Mouse (Mus musculus) neutrophil, adult 5-6 weeks (primary cell): Measurements from ENCODE around the gene Mrps23. TPM values are rescaled to one million over a fixed set of nuclear protein-coding genes. Genes with fewer than 3 reads are reported as not detected.
"Not testable (repeated sequence)": the region's sequence is repeated elsewhere in the genome, so short reads cannot be mapped to it uniquely, and the experiment has no call there.

Source experiments
- ATAC-seq: fragments of 151-379, 151-347 bp; 2 replicates; pipeline ENCODE4 v1.8.0; 2017; ENCODE audit warnings: mild to moderate bottlenecking, moderate TSS enrichment; ENCODE audit not compliant: insufficient number of reproducible peaks, poor library complexity, low FRiP score, severe bottlenecking; ENCODE audit errors: extremely low read depth
- total RNA-seq: library from RNA; stranded (forward); fragments of 200-1000 nt; gene quantifications from 2 replicates; pipeline ENCODE4 v1.2.3, GENCODE M21; 2017

The Mrps23 gene
- total RNA-seq, 1 experiment from 2014 or later: 28.5 TPM

- no peak for ATAC-seq
These were observed 3.0 kb upstream of the Mrps23 start for GRCm38 (mm10) chr11:88201172-88201571.

- ATAC-seq: no peak
These were observed 2.1 kb upstream of the Mrps23 start for GRCm38 (mm10) chr11:88202077-88202476.

DNA sequence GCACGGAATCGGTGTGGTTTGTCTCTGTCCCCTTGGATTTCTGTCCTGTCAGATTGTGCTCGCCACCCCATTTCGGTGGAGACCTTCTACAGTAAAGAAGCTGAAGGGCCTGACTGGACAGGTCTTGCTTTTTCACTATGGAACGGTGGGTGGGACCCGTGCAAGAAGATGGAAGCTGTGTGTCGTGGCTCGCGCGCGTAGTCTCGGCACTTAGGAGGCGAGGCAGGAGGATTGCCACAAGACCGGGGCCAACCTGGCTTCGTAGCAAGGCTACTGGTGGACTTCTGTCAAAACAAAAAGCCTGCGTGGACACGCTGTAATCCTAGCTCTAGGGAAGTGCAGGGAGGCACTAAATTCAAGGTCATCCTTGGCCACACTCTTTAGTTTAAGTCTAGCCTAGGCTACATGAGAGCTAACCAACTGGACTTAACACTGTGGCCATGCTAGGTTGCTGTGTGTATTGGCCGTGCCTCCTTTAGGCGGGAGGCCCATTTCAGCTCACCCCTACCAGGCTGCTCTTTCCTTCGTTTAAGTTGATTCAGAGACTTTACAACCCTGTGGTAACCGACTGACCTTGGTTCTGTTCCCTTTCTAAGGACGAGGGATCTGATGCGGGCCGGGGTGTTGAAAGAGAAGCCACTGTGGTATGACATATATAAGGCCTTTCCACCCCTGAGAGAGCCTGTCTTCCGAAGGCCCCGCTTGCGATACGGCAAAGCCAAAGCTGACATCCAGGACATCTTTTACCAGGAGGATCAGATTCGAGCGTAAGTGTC, 593 bp downstream of the Mrps23 start:
- no peak for ATAC-seq

DNA sequence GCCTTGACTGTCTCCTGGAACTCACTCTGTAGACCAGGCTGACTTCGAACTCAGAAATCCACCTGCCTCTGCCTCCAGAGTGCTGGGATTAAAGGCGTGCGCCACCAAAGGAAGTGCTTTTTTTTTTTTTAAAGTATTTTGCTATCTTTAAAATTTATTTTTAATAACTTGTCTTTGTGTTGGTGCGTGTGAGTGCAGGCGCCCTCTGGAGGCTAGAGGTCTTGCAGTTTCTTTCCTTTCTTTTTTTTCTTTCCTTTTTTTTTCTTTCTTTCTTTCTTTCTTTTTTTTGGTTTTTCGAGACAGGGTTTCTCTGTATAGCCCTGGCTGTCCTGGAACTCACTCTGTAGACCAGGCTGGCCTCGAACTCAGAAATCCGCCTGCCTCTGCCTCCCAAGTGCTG, 2.4 kb downstream of the Mrps23 start:
- ATAC-seq: not testable (repeated sequence)

DNA sequence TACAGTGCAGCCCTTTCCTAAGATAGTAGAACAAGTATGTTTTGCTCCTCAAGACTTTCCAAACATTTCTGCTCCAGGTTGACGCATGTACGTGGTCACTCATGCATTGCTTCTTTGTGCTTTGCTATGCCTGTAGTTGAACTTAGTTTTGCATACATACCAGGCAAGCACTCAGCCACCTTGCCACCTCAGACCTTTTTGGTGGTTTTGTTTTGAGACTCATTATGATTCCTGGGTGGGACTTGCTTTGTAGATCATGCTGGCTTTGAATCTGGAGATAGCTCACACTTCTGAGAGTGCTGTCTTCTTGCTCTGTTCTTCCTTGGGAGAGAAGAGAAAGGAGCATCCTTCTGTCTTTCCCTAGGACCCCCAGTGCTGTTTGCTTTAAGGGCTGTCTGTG, 3.5 kb downstream of the Mrps23 start:
- no peak for ATAC-seq

DNA sequence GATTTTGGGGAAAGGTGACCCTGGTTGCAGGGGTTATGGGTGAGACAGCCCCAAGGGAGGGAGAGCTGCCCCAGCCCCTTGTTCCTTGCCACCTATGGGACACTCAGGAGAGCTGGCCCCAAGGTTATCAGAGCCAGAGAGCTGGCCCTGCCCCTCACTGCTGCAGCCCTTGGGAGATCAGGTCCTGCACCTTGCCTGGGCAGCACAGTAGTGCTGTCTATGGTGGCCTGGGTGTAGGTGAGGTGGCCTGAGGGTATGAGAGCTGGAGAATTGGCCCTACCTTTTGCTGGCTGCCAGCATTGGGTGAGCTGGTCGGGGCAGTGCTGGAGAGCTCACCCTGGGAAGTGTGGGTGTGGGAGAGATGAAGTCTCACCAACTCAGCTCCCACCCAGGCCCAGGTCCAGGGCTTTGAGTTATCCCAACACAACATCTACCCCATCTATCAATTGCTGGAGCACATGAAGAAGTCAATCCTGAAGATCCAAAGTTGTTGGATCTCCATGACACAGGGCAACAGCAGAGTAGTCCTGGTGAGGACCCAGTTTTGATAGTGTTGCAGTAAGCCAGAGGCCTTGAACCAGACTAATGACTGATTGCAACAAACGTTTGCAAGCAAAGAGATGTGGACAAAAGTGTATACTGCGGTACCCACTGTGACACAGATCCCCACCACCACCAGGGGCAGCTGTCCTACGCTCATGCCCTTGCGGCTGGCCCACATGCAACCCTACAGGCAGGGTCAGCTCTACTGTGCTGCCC, 7.8 kb downstream of the Mrps23 start:
- no peak for ATAC-seq

DNA sequence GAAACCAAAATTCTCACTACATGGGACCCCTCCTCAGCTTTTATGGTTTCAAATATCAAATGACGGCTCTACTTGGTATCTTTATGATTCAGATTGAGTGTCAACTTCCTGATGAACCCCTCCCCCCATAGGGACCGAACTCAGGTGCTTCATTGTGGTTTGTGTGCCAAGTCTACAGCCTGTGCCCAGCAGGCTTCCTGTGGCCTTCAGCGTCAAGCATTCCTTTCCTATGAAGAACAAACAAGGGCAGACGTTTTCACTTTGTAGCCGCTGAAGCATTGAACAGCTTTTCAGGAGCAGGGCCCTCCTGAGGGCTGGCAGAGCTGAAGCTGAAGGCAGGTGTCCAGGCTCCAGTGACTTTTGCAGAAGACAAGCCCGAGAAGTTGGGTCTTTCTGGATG, 9.6 kb downstream of the Mrps23 start:
- no peak for ATAC-seq

- ATAC-seq: no peak
These were observed 11.0 kb downstream of the Mrps23 start for GRCm38 (mm10) chr11:88214881-88215831.

GRCm38 (mm10) chr11:88216231-88216685, 12.1 kb downstream of the Mrps23 start:
- peak; percentile 57 for ATAC-seq

DNA sequence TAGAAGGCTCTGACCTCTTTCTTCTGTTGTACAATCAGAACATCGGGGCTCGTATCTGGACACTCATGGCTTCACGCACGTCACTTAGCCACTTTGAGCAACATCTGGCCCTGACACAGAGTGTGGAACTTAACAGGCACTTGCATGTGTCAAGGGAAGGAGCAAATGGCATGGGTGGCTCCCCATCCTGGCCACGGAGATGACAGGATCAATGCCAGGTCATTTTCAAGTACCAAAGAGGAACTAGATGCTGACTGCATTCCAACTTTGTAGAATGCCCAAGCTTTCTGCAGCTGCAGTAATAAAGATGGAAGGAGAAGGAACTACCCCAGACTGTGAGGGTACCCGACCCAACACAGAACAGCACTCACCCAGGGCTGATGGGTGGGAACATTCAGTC, 14.0 kb downstream of the Mrps23 start:
- no peak for ATAC-seq

DNA sequence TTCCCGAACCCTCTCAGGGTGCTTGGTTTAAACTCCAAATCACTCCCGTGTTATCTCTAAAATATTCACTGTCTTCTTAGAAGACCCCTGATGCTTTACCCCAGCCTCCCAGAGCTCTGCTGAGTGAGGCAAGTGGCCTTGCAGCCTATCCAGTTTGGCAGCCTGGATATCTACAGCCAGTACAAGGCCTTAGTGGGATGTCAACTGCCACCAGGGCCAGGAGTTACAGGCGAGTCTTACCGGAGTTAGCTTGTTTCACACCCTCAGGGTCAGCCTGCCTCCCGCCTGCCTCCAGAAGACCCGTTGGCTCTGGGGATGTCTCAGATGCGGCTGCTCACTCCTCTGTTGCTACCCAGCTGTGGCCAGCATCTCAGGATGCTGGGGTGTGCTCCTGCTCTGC, 14.4 kb downstream of the Mrps23 start:
- no peak for ATAC-seq

DNA sequence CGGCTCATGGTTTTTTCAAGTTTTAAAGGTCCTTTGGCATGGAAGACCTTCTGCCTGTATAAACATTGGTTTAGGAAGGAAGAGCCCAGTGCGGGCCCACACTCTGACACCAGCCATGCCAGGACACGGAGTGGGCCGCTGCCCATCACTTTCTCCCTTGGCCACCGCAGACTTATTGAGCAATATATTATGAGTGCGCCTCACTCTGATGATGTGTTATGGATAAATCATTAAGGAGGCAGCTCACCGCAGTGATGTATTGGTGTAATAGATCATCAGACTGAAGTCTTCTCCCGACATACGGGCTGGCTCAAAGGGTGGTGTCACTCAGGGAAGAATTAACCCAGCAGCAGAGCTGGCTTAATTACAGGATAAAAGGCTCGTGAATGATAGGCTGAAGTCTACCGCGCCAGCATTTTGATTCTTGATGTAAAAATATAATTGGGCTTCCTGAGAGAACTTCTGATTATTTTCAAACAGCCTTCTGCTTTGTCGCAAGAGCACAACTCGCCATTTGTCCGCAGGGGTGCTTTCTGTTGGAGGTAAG, 17.8 kb downstream of the Mrps23 start:
- no peak for ATAC-seq

- ATAC-seq: no peak
These were observed 23.1 kb downstream of the Mrps23 start for GRCm38 (mm10) chr11:88227001-88227957.

- ATAC-seq: no peak
These were observed 27.1 kb downstream of the Mrps23 start for GRCm38 (mm10) chr11:88231213-88231790.

DNA sequence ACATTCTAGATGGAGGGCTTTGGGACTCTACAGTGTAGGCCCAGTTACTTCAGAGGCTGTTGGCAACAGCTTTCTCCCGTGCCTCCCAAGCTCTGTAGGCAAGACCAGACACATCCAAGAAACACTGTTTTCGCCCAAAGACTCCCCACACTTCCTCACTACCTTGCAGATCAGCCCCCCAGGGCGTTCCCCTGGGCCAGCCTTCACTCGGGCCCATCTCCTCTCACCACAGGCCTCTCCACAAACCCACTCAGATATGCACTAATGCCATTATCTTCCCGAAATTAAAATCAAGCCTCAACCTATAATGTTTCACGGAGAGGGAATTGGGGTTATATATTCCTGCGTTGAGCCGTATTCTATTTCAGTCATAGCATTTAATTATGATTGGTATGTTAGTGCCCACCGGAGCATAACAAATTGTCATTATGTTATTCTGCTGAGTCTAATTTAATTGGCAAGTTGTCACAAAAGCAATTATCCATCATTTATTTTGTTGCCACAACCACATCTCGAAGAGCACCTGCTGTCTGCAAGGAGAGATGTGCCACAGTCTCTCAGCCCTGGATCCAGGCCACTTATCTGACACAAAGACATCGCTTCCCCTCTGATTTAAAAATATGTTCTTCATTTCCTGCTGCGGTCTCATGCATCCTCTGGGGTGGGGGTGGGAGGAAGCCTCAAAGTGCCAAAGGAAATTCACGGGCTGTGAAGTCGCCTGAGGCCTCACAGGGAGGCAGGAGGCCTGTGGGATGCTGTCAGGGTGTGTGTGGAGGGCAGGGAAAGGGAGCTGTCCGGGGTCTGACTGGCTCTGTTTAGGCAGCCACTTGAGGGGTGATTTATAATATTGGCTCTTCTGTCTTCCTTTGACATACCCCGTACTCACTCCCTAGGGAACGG, 29.6 kb downstream of the Mrps23 start:
- peak; percentile 49 for ATAC-seq

DNA sequence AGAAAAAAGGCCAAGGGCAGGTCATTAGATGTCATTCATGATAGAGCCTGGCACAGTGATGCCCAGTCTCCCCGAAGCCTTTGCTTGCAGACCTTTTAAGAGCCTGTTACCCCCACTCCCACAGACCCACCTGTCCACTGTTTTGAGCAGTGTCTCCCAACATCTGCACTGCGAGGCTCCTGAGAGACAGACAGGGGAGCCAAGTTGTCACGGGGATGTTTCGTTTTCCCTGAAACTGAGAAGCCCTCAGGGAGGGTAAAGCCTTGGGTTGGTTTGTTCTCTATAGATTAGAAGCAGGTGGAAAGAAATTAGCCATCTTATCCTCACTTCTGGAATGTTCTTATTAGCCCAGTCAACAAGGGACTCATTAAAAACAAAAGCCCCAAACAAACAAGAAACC, 30.6 kb downstream of the Mrps23 start:
- no peak for ATAC-seq
